Mouse (Mus musculus) midbrain, embryonic 15.5 days (tissue): Measurements from ENCODE around the gene Dedd2. TPM values are rescaled to one million over a fixed set of nuclear protein-coding genes. Genes with fewer than 3 reads are reported as not detected.

Experiments
- ATAC-seq: fragments of 200-750 bp; cut with Nextera tagmentation; replicated peaks from 2 replicates; pipeline ENCODE4 v1.8.0; 2017; ENCODE audit warnings: moderate TSS enrichment
- H3K27ac ChIP-seq: fragments of 300-500 bp; sonication (generic); 2 replicates; pipeline ENCODE4 v1.5.1; 2015; ENCODE audit warnings: mild to moderate bottlenecking, inconsistent platforms
- H3K27me3 ChIP-seq: fragments of 300-500 bp; sonication (generic); replicated peaks from 2 replicates; pipeline ENCODE4 v1.6.1; 2015; ENCODE audit warnings: inconsistent platforms
- H3K36me3 ChIP-seq: fragments of 300-500 bp; sonication (generic); replicated peaks from 2 replicates; pipeline ENCODE4 v1.6.1; 2015; ENCODE audit warnings: inconsistent platforms
- H3K4me1 ChIP-seq: fragments of 300-500 bp; sonication (generic); 2 replicates; pipeline ENCODE4 v1.6.1; 2015; ENCODE audit warnings: inconsistent platforms
- H3K4me2 ChIP-seq: fragments of 300-500 bp; sonication (generic); 2 replicates; pipeline ENCODE4 v1.6.1; 2015; ENCODE audit warnings: inconsistent platforms, mild to moderate bottlenecking, moderate library complexity
- H3K4me3 ChIP-seq: fragments of 300-500 bp; sonication (generic); 2 replicates; pipeline ENCODE4 v1.5.1; 2015; ENCODE audit warnings: mild to moderate bottlenecking, inconsistent platforms
- H3K9ac ChIP-seq: fragments of 300-500 bp; sonication (generic); 2 replicates; pipeline ENCODE4 v1.6.1; 2015; ENCODE audit warnings: mild to moderate bottlenecking, inconsistent platforms
- H3K9me3 ChIP-seq: fragments of 300-500 bp; sonication (generic); 2 replicates; pipeline ENCODE4 v1.6.1; 2016; ENCODE audit warnings: inconsistent platforms
- WGBS: fragments of 180-500 bp; shearing (Covaris S2); methylation state at CpG from one replicate; pipeline ENCODE4 v1.1.7; 2015; ENCODE audit warnings: mixed read lengths; 5-methylcytosine and 5-hydroxymethylcytosine counted together
- polyA plus RNA-seq: library from polyadenylated mRNA; unstranded; fragments of >200 nt; fragmentation: Nextera tagmentation; extraction: Ambion mirVana; gene quantifications from 2 replicates; pipeline ENCODE4 v1.2.1, GENCODE M21; 2015

The Dedd2 gene
- polyA plus RNA-seq, 1 experiment from 2014 or later: 18.7 TPM

DNA sequence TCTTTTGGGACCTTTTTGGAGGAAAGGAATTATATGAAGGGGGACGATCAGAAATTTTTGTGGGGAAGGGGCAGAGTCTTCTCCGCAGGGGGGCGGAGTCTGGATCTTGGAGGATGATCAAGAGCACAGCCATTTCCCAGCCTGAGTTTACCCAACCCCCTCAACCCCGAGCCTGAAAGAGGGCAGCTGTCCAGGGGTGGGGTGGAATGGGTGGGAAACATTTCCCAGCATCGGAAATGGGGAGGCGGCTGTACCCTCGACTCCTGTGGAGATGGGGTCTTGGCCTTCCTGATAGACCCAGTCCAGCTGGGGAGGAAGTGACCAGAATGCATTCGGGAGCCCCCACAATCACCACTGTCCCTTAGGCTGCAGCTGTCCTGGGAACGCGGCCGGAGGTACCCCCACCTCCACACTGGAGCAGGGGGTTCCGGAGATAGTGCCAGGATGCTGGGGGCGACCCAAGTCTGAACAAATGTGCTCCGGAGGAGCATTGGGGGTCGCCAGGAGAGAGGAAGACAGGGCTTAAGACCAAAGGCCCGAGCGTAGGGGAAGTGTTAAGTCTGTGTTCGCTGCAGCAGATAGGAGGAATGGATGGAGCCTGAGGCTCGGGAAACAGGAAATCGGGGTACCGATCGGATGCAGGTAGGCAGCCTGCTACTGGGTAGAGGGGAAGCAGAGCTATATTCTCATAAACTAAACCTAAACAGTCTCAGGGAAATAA, 30.8 kb upstream of the Dedd2 start:
- H3K4me3 ChIP-seq: peak overlapping the region; percentile 71
- ATAC-seq: peak; percentile 15; the same call in 1 of the 2 replicates
- H3K9me3 ChIP-seq: no peaks in the 10 kb centered on the region
- peak overlapping the region; percentile 51 for H3K9ac ChIP-seq
- no peaks in the 10 kb centered on the region for H3K36me3 ChIP-seq
- peak overlapping the region; percentile 100 for H3K4me2 ChIP-seq
- H3K27ac ChIP-seq: peak overlapping the region; percentile 67
- peaks cover 53% of the 10 kb centered on the region for H3K4me1 ChIP-seq
- no peaks in the 10 kb centered on the region for H3K27me3 ChIP-seq
- 2% methylated on average over 22 of the region's 22 CpGs for WGBS

DNA sequence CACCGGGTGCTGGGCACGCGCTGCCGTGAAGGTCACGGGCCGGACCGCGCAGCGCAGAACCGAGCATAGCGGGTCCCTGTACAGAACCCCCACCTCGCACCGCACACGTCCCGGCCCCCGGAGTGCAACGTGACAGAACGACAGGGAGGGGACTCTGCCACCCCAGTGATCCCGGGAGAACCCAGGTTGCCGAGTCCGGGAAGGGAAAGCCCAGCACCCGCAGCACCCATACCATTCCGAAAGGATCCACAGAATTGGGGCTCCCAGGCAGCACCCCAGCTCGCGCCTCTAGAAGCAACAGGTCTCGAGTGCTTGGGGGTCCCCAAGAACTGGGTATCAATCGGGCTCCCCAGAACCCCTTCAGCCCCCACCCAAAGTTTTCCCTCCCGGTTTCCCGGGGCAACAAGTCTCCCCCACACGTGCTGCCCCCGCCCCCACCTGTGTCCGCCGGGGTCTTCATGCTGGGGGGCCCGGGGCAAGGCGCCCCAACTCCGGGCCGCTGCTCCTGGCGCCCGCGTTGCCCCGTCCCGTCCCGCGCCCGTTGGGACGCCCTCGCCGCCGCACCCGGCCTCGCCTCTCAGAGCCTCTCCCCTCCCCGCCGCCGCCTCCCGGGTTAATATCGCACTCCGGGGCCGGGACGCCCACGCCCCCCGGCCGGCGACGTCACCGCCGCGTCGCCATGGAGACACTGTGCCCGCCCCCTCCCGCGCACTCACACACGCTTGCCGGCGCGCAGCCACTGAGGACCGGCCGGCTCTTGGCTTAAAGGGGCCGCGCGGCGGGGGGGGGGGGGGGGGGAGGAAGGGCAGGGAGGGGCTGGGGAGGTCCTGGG, 29.9 kb upstream of the Dedd2 start, which contains the start of gene Erf:
Gene Erf, minus strand, starts transcription at position 621 of the 832 bp plus-strand sequence.
- no peaks in the 10 kb centered on the region for H3K27me3 ChIP-seq
- peak within 1 kb of the TSS; percentile 71 for H3K4me3 ChIP-seq
- peaks cover 59% of the 10 kb centered on the region for H3K4me1 ChIP-seq
- ATAC-seq: peak; percentile 72
- H3K9ac ChIP-seq: peak within 1 kb of the TSS; percentile 51
- H3K9me3 ChIP-seq: no peaks in the 10 kb centered on the region
- no peaks in the 10 kb centered on the region for H3K36me3 ChIP-seq
- peak within 1 kb of the TSS; percentile 82 for H3K27ac ChIP-seq
- peak within 1 kb of the TSS; percentile 100 for H3K4me2 ChIP-seq
- 2% methylated on average over 68 of the region's 81 CpGs for WGBS

- peak; percentile 16; the same call in 1 of the 2 replicates for ATAC-seq
- Histone ChIP-seq H3K9me3 (no peaks in the 10 kb centered on the region), H3K4me2 (peak overlapping the region; percentile 100), H3K9ac (peak overlapping the region; percentile 51), H3K36me3 (no peaks in the 10 kb centered on the region), H3K4me3 (peak overlapping the region; percentile 71), H3K27ac (peak overlapping the region; percentile 82), H3K27me3 (no peaks in the 10 kb centered on the region), H3K4me1 (peaks cover 59% of the 10 kb centered on the region)
- WGBS: 1% methylated on average over 46 of the region's 73 CpGs
Observed at GRCm38 (mm10) chr7:25249314-25250140, 29.1 kb upstream of the Dedd2 start.

- H3K4me3 ChIP-seq: peak overlapping the region; percentile 71
- no peak; the same call in none of the 2 replicates for ATAC-seq
- peaks cover 59% of the 10 kb centered on the region for H3K4me1 ChIP-seq
Observed at GRCm38 (mm10) chr7:25248846-25249313, 28.5 kb upstream of the Dedd2 start.

DNA sequence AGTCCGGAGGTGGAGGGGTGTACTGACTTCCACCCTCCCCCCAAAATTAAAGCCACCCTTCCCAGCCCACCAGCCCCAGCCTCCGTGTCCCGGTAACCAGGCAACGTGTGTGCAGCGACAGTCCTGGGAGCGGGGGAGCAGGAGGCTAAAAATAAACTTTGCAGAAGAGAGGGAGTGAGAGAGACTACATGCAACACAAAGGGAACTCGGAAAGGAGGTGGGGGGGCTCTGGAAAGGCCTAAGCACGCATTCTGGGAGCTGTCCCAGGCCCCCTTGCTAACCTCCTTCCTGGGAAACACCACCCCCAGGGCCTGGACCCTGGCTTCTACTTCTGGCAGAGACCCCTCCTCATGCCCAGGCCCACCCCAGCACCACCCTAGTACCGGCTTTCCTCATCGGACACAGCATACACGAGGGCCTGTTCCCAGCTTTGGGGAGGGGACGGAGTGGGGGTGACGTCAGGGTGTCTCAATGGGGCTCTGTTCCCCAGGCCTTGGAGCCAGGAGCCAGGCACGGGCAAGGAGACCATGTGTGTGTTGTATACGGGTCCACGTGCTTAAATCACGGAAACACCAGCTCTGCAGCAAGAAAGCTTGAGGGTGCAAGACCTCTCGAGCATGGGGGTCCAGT, 27.7 kb upstream of the Dedd2 start:
- peak overlapping the region; percentile 82 for H3K27ac ChIP-seq
- H3K9me3 ChIP-seq: no peaks in the 10 kb centered on the region
- H3K27me3 ChIP-seq: no peaks in the 10 kb centered on the region
- peak overlapping the region; percentile 100 for H3K4me2 ChIP-seq
- H3K9ac ChIP-seq: peak overlapping the region; percentile 51; the same call in 1 of the 2 replicates
- H3K4me1 ChIP-seq: peaks cover 59% of the 10 kb centered on the region
- H3K4me3 ChIP-seq: peak overlapping the region; percentile 71
- under 1% methylated on average over 18 of the region's 18 CpGs for WGBS
- ATAC-seq: peak; percentile 20; the same call in 1 of the 2 replicates
- H3K36me3 ChIP-seq: no peaks in the 10 kb centered on the region

More at GRCm38 (mm10) chr7:25248846-25249313, 28.5 kb upstream of the Dedd2 start:
- H3K4me2 ChIP-seq: peak overlapping the region; percentile 100
- no peaks in the 10 kb centered on the region for H3K27me3 ChIP-seq
- no peaks in the 10 kb centered on the region for H3K9me3 ChIP-seq
- H3K36me3 ChIP-seq: no peaks in the 10 kb centered on the region
- peak overlapping the region; percentile 82 for H3K27ac ChIP-seq
- WGBS: under 1% methylated on average over 25 of the region's 25 CpGs
- peak overlapping the region; percentile 51 for H3K9ac ChIP-seq

GRCm38 (mm10) chr7:25247498-25247897, 27.1 kb upstream of the Dedd2 start:
- Histone ChIP-seq H3K27me3 (no peaks in the 10 kb centered on the region), H3K9ac (peak overlapping the region; percentile 51; the same call in 1 of the 2 replicates), H3K9me3 (no peaks in the 10 kb centered on the region), H3K4me2 (peak overlapping the region; percentile 100), H3K36me3 (no peaks in the 10 kb centered on the region), H3K4me3 (peak overlapping the region; percentile 71), H3K4me1 (peaks cover 59% of the 10 kb centered on the region), H3K27ac (peak overlapping the region; percentile 82)
- 16% methylated on average over 3 of the region's 3 CpGs for WGBS
- no peak for ATAC-seq

DNA sequence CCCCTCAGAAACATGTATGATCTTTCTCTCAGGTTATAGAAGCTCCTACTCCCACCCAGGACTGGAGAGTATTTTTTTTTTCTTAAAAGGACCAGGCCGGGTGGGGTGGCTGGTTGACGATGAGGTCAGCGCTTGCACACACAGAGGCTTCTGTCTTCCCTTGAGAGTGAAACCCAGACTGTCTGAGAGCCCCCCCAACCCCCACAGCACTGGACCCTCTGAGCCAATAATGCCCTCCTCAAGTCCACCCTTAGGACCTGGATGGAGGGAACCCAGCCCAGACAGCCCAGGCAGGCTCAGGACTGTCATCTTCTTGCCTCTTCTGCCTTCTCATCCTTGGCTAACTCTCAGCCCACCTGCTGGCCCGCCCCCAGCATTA, 26.3 kb upstream of the Dedd2 start:
- no peaks in the 10 kb centered on the region for H3K9me3 ChIP-seq
- H3K4me3 ChIP-seq: 0 out of 2 replicates have a peak overlapping the region, but pooled peaks have one; percentile 2
- H3K4me1 ChIP-seq: peaks cover 53% of the 10 kb centered on the region
- H3K27me3 ChIP-seq: no peaks in the 10 kb centered on the region
- H3K4me2 ChIP-seq: peak overlapping the region; percentile 100
- 45% methylated on average over 4 of the region's 4 CpGs for WGBS
- H3K9ac ChIP-seq: no peak overlapping the region
- no peaks in the 10 kb centered on the region for H3K36me3 ChIP-seq
- no peak for ATAC-seq
- peak overlapping the region; percentile 82 for H3K27ac ChIP-seq

DNA sequence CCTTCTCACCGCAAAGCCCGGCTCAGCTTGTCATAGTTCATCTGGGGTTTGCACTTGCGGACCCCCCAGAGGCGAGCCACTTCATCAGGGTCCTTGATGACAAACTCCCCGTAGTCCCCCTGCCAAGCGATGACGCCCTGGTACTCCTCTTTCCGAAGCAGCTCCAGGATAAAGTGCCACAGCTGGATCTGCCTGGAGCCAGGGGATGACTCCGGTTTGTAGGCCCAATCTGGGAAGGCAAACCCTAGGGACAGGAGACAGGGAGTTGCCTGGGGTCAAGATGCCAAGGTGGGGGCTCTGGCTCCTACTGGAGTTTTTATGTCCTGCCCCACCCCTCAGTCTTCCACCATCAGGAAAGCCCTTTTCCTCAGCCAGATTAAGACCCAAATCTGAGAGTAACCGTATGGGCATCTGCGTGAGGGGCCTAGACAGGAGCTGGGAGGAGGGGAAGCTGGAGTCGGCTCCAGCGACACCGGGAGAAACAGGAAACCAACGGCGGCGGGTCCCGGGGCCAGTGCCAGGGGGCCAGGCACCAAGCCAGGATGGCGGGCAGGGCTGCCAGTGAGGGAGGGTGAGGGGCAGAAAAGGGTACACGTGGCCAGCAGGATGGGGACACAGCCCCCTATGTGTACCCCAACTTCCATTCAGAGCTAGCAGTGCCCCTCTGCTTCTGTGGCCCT, 25.8 kb upstream of the Dedd2 start:
- Histone ChIP-seq H3K4me2 (peak overlapping the region; percentile 100; the same call in 1 of the 2 replicates), H3K9ac (no peak overlapping the region), H3K4me1 (peaks cover 48% of the 10 kb centered on the region), H3K4me3 (0 out of 2 replicates have a peak overlapping the region, but pooled peaks have one; percentile 2), H3K27ac (peak overlapping the region; percentile 82), H3K36me3 (no peaks in the 10 kb centered on the region), H3K9me3 (no peaks in the 10 kb centered on the region), H3K27me3 (no peaks in the 10 kb centered on the region)
- no peak for ATAC-seq
- WGBS: 65% methylated on average over 20 of the region's 20 CpGs

GRCm38 (mm10) chr7:25244562-25245369, 24.4 kb upstream of the Dedd2 start:
- Histone ChIP-seq H3K4me3 (no peak overlapping the region), H3K36me3 (no peaks in the 10 kb centered on the region), H3K9me3 (no peaks in the 10 kb centered on the region), H3K4me1 (peaks cover 36% of the 10 kb centered on the region), H3K9ac (no peak overlapping the region), H3K4me2 (no peak overlapping the region), H3K27me3 (no peaks in the 10 kb centered on the region), H3K27ac (no peak overlapping the region)
- ATAC-seq: no peak
- 90% methylated on average over 30 of the region's 30 CpGs for WGBS

GRCm38 (mm10) chr7:25243361-25243760, 22.9 kb upstream of the Dedd2 start:
- Histone ChIP-seq H3K9ac (no peak overlapping the region), H3K36me3 (no peaks in the 10 kb centered on the region), H3K4me3 (no peak overlapping the region), H3K4me1 (peaks cover 39% of the 10 kb centered on the region), H3K9me3 (no peaks in the 10 kb centered on the region), H3K27me3 (no peaks in the 10 kb centered on the region), H3K27ac (no peak overlapping the region), H3K4me2 (no peak overlapping the region)
- WGBS: 97% methylated on average over 4 of the region's 4 CpGs
- no peak for ATAC-seq
